Mouse (Mus musculus): ENCODE measurements around the gene Mturn. TPM values are rescaled to one million over a fixed set of nuclear protein-coding genes. Genes with fewer than 3 reads are reported as not detected.
A peak's percentile ranks its signal among the peaks of the same experiment; 100 is the strongest.

Mturn gene
- polyA plus RNA-seq, 1 experiment from 2014 or later: 3.7 TPM

DNA sequence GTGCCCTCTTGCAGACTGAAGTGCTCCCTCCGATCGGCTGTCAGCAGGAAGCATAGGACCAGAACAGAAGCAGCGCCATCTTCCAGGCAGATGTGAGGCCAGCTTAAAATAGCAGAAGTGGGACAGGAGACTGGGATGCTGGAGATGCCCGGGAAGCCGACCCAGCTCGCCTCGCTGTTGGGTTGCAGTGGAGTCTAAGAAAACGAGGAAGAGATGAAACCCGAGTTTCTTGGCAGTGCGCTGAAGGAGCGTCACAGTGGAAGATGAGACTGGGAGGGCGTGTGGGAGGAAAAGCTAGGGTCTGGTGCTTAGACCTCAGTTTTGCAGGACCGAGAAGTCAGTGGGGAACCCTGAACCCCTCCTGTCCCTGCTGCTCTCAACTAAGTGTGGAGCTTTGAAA lies 9.4 kb downstream of the Mturn start:
- Histone ChIP-seq H3K9ac (ENCODE audit: low read depth, low read length) (no peak overlapping the region), H3K27ac (ENCODE audit: low read depth, low read length) (no peak overlapping the region), H3K36me3 (ENCODE audit: control insufficient read depth, insufficient read depth, low read length) (no peaks in the 10 kb centered on the region), H3K4me1 (ENCODE audit: control insufficient read depth, insufficient read depth, low read length) (no peaks in the 10 kb centered on the region), H3K27me3 (ENCODE audit: control insufficient read depth, insufficient read depth, low read length) (peaks cover 11% of the 10 kb centered on the region), H3K9me3 (replicated peaks; ENCODE audit: control insufficient read depth, low read length) (no peaks in the 10 kb centered on the region), H3K4me3 (ENCODE audit: low read depth, low read length) (no peak overlapping the region), H3K4me2 (no peak overlapping the region)
- 71% methylated on average over 13 of the region's 13 CpGs for WGBS (ENCODE audit: insufficient replicate concordance)
- no peak for ATAC-seq (replicated peaks; ENCODE audit: insufficient number of reproducible peaks, low FRiP score, low TSS enrichment)

GRCm38 (mm10) chr6:54691368-54692116 lies 10.1 kb downstream of the Mturn start:
- H3K4me1 ChIP-seq (ENCODE audit: control insufficient read depth, insufficient read depth, low read length): no peaks in the 10 kb centered on the region

GRCm38 (mm10) chr6:54692201-54692600 lies 10.8 kb downstream of the Mturn start:
- Histone ChIP-seq H3K4me2 (no peak overlapping the region), H3K27ac (ENCODE audit: low read depth, low read length) (no peak overlapping the region), H3K27me3 (ENCODE audit: control insufficient read depth, insufficient read depth, low read length) (peaks cover 11% of the 10 kb centered on the region), H3K9me3 (replicated peaks; ENCODE audit: control insufficient read depth, low read length) (no peaks in the 10 kb centered on the region), H3K4me1 (ENCODE audit: control insufficient read depth, insufficient read depth, low read length) (no peaks in the 10 kb centered on the region), H3K36me3 (ENCODE audit: control insufficient read depth, insufficient read depth, low read length) (no peaks in the 10 kb centered on the region), H3K9ac (ENCODE audit: low read depth, low read length) (no peak overlapping the region), H3K4me3 (ENCODE audit: low read depth, low read length) (no peak overlapping the region)
- 57% methylated on average over 1 of the region's 1 CpGs for WGBS (ENCODE audit: insufficient replicate concordance)
- ATAC-seq (replicated peaks; ENCODE audit: insufficient number of reproducible peaks, low FRiP score, low TSS enrichment): no peak

More at GRCm38 (mm10) chr6:54691368-54692116, 10.1 kb downstream of the Mturn start:
- WGBS (ENCODE audit: insufficient replicate concordance): 61% methylated on average over 14 of the region's 14 CpGs
- Histone ChIP-seq H3K27me3 (ENCODE audit: control insufficient read depth, insufficient read depth, low read length) (peaks cover 11% of the 10 kb centered on the region), H3K9me3 (replicated peaks; ENCODE audit: control insufficient read depth, low read length) (no peaks in the 10 kb centered on the region), H3K27ac (ENCODE audit: low read depth, low read length) (no peak overlapping the region), H3K4me2 (no peak overlapping the region), H3K36me3 (ENCODE audit: control insufficient read depth, insufficient read depth, low read length) (no peaks in the 10 kb centered on the region), H3K9ac (ENCODE audit: low read depth, low read length) (no peak overlapping the region), H3K4me3 (ENCODE audit: low read depth, low read length) (no peak overlapping the region)
- ATAC-seq (replicated peaks; ENCODE audit: insufficient number of reproducible peaks, low FRiP score, low TSS enrichment): no peak

DNA sequence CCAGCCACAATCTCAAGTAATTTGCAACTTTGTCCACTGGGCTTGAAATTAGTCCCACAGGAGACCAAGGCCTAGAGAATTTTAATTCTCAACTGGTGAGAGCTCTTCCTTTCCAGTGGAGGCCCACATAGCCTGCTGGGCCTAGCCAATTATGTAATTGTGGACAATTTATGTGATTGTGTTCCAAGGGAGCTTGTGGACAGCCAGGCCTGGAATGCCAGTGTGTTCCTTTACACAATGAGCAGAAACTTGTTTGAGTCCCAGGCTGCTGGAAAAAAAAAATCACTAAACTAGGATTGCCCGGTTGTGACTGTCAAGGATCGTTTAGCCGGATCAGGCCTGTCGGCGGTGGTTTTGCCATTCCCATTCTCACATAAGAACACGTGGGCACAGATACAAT lies 11.9 kb downstream of the Mturn start:
- no peak overlapping the region for H3K4me3 ChIP-seq (ENCODE audit: low read depth, low read length)
- no peaks in the 10 kb centered on the region for H3K9me3 ChIP-seq (replicated peaks; ENCODE audit: control insufficient read depth, low read length)
- H3K9ac ChIP-seq (ENCODE audit: low read depth, low read length): no peak overlapping the region
- 89% methylated on average over 6 of the region's 6 CpGs for WGBS (ENCODE audit: insufficient replicate concordance)
- H3K4me1 ChIP-seq (ENCODE audit: control insufficient read depth, insufficient read depth, low read length): no peaks in the 10 kb centered on the region
- no peaks in the 10 kb centered on the region for H3K36me3 ChIP-seq (ENCODE audit: control insufficient read depth, insufficient read depth, low read length)
- ATAC-seq (replicated peaks; ENCODE audit: insufficient number of reproducible peaks, low FRiP score, low TSS enrichment): no peak
- peaks cover 7% of the 10 kb centered on the region for H3K27me3 ChIP-seq (ENCODE audit: control insufficient read depth, insufficient read depth, low read length)
- H3K27ac ChIP-seq (ENCODE audit: low read depth, low read length): no peak overlapping the region
- H3K4me2 ChIP-seq: no peak overlapping the region

GRCm38 (mm10) chr6:54698691-54699476 lies 17.5 kb downstream of the Mturn start:
- H3K36me3 ChIP-seq (ENCODE audit: control insufficient read depth, insufficient read depth, low read length): no peaks in the 10 kb centered on the region
- peak overlapping the region; percentile 56 for H3K4me3 ChIP-seq (ENCODE audit: low read depth, low read length)
- peak overlapping the region; percentile 93 for H3K4me2 ChIP-seq
- H3K27me3 ChIP-seq (ENCODE audit: control insufficient read depth, insufficient read depth, low read length): peaks cover 15% of the 10 kb centered on the region
- H3K9me3 ChIP-seq (replicated peaks; ENCODE audit: control insufficient read depth, low read length): no peaks in the 10 kb centered on the region
- no peaks in the 10 kb centered on the region; the same call in 1 of the 2 replicates for H3K4me1 ChIP-seq (ENCODE audit: control insufficient read depth, insufficient read depth, low read length)
- ATAC-seq (replicated peaks; ENCODE audit: insufficient number of reproducible peaks, low FRiP score, low TSS enrichment): 0 out of 2 replicates have a peak, but pooled peaks have one; percentile 49
- H3K9ac ChIP-seq (ENCODE audit: low read depth, low read length): peak overlapping the region; percentile 67
- 7% methylated on average over 24 of the region's 24 CpGs for WGBS (ENCODE audit: insufficient replicate concordance)
- H3K27ac ChIP-seq (ENCODE audit: low read depth, low read length): no peak overlapping the region

DNA sequence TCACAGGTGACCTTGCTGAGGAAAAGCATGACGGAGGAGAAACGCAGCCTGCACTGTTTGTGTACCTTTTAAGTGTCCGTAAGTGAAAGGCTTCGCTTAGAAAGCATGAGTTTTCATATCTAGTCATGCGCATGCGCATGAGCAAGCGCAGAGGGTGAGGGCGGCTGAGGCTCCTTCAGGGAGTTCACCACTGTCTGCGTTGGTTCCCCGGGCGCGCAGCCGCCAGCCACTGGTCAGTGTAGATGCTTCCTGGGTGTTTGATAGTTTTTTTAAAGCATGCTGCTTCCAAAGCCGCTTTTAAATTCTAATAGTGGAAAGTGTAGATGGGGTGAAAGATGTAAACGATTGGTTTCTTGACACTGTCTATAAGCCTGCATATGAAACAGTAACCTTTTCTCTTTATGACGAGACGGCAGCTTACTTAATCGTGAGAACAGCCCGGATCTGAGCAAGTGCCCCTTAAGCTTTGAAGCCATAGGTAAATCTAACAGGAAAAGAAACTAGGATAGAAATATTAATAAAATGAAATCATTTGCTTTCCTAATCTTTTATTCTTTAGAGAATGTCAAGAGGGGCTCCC lies 18.1 kb downstream of the Mturn start:
- peak overlapping the region; percentile 67 for H3K9ac ChIP-seq (ENCODE audit: low read depth, low read length)
- peaks cover 21% of the 10 kb centered on the region for H3K27me3 ChIP-seq (ENCODE audit: control insufficient read depth, insufficient read depth, low read length)
- H3K4me3 ChIP-seq (ENCODE audit: low read depth, low read length): peak overlapping the region; percentile 56
- peak overlapping the region; percentile 93 for H3K4me2 ChIP-seq
- no peaks in the 10 kb centered on the region; the same call in 1 of the 2 replicates for H3K4me1 ChIP-seq (ENCODE audit: control insufficient read depth, insufficient read depth, low read length)
- H3K9me3 ChIP-seq (replicated peaks; ENCODE audit: control insufficient read depth, low read length): no peaks in the 10 kb centered on the region
- 6% methylated on average over 19 of the region's 19 CpGs for WGBS (ENCODE audit: insufficient replicate concordance)
- no peak overlapping the region for H3K27ac ChIP-seq (ENCODE audit: low read depth, low read length)
- no peaks in the 10 kb centered on the region for H3K36me3 ChIP-seq (ENCODE audit: control insufficient read depth, insufficient read depth, low read length)
- ATAC-seq (replicated peaks; ENCODE audit: insufficient number of reproducible peaks, low FRiP score, low TSS enrichment): peak; percentile 72

GRCm38 (mm10) chr6:54700516-54700915 lies 19.1 kb downstream of the Mturn start:
- Histone ChIP-seq H3K4me2 (no peak overlapping the region), H3K27me3 (ENCODE audit: control insufficient read depth, insufficient read depth, low read length) (peaks cover 24% of the 10 kb centered on the region), H3K9me3 (replicated peaks; ENCODE audit: control insufficient read depth, low read length) (no peaks in the 10 kb centered on the region), H3K9ac (ENCODE audit: low read depth, low read length) (no peak overlapping the region), H3K36me3 (ENCODE audit: control insufficient read depth, insufficient read depth, low read length) (no peaks in the 10 kb centered on the region), H3K4me3 (ENCODE audit: low read depth, low read length) (no peak overlapping the region), H3K4me1 (ENCODE audit: control insufficient read depth, insufficient read depth, low read length) (peaks cover 2% of the 10 kb centered on the region; the same call in 1 of the 2 replicates), H3K27ac (ENCODE audit: low read depth, low read length) (no peak overlapping the region)
- no peak for ATAC-seq (replicated peaks; ENCODE audit: insufficient number of reproducible peaks, low FRiP score, low TSS enrichment)
- 86% methylated on average over 2 of the region's 2 CpGs for WGBS (ENCODE audit: insufficient replicate concordance)

DNA sequence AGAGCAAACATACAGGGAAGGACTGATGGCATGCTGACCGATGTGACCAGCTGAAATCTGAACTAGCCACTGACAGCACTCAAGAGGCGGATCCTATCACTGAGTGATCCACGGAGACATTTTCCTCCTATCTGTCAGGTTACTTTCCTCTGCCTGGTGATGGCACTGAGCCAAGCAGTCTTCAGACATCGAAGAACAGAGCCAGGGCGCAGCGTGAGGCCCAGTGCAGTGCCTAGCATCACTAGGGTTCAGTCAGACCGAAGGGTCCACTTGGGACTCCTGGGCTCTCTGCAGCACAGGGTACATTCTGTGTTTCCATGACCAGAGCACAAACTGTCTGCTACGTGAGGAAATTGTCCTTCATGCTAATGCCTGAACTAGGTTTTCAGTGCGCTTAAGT lies 20.5 kb downstream of the Mturn start:
- no peak for ATAC-seq (replicated peaks; ENCODE audit: insufficient number of reproducible peaks, low FRiP score, low TSS enrichment)
- WGBS (ENCODE audit: insufficient replicate concordance): 52% methylated on average over 9 of the region's 9 CpGs
- Histone ChIP-seq H3K4me1 (ENCODE audit: control insufficient read depth, insufficient read depth, low read length) (peaks cover 6% of the 10 kb centered on the region; the same call in 1 of the 2 replicates), H3K27ac (ENCODE audit: low read depth, low read length) (no peak overlapping the region), H3K36me3 (ENCODE audit: control insufficient read depth, insufficient read depth, low read length) (no peaks in the 10 kb centered on the region), H3K9me3 (replicated peaks; ENCODE audit: control insufficient read depth, low read length) (no peaks in the 10 kb centered on the region), H3K4me3 (ENCODE audit: low read depth, low read length) (no peak overlapping the region), H3K4me2 (no peak overlapping the region), H3K27me3 (ENCODE audit: control insufficient read depth, insufficient read depth, low read length) (peaks cover 24% of the 10 kb centered on the region), H3K9ac (ENCODE audit: low read depth, low read length) (no peak overlapping the region)

Measured in heart, embryonic 11.5 days (tissue).